Mouse (Mus musculus) liver, embryonic 15.5 days (tissue): ENCODE results near the gene Hdac10. TPM values are rescaled to one million over a fixed set of nuclear protein-coding genes. Genes with fewer than 3 reads are reported as not detected.

Source experiments
- ATAC-seq: fragments of 200-750 bp; cut with Nextera tagmentation; 2 replicates; pipeline ENCODE4 v1.8.0; 2017; ENCODE audit warnings: moderate number of reproducible peaks, mild to moderate bottlenecking, moderate library complexity; ENCODE audit not compliant: insufficient read depth
- H3K27ac ChIP-seq: fragments of 300-500 bp; sonication (generic); replicated peaks from 2 replicates; pipeline ENCODE4 v1.5.1; 2015; ENCODE audit warnings: mild to moderate bottlenecking, inconsistent platforms
- H3K27me3 ChIP-seq: fragments of 300-500 bp; sonication (generic); 2 replicates; pipeline ENCODE4 v1.6.1; 2015; ENCODE audit warnings: mild to moderate bottlenecking, inconsistent platforms
- H3K36me3 ChIP-seq: fragments of 300-500 bp; sonication (generic); replicated peaks from 2 replicates; pipeline ENCODE4 v1.6.1; 2015; ENCODE audit warnings: moderate library complexity, mild to moderate bottlenecking, inconsistent platforms
- H3K4me1 ChIP-seq: fragments of 300-500 bp; sonication (generic); replicated peaks from 2 replicates; pipeline ENCODE4 v1.6.1; 2015; ENCODE audit warnings: inconsistent platforms
- H3K4me2 ChIP-seq: fragments of 300-500 bp; sonication (generic); 2 replicates; pipeline ENCODE4 v1.6.1; 2015; ENCODE audit warnings: moderate library complexity, mild to moderate bottlenecking, inconsistent platforms
- H3K4me3 ChIP-seq: fragments of 300-500 bp; sonication (generic); replicated peaks from 2 replicates; pipeline ENCODE4 v1.5.1; 2015; ENCODE audit warnings: mild to moderate bottlenecking, inconsistent platforms
- H3K9ac ChIP-seq: fragments of 300-500 bp; sonication (generic); 2 replicates; pipeline ENCODE4 v1.6.1; 2015; ENCODE audit warnings: moderate library complexity, mild to moderate bottlenecking, inconsistent platforms
- H3K9me3 ChIP-seq: fragments of 300-500 bp; sonication (generic); replicated peaks from 2 replicates; pipeline ENCODE4 v1.6.1; 2016; ENCODE audit warnings: inconsistent platforms
- whole genome bisulfite sequencing: fragments of 180-500 bp; shearing (Covaris S2); methylation state at CpG from one replicate; pipeline ENCODE4 v1.1.7; 2015; ENCODE audit warnings: mixed read lengths; ENCODE audit not compliant: insufficient replicate concordance; 5-methylcytosine and 5-hydroxymethylcytosine counted together
- polyA plus RNA-seq: library from polyadenylated mRNA; unstranded; fragments of >200 nt; fragmentation: Nextera tagmentation; extraction: Ambion mirVana; gene quantifications from 2 replicates; pipeline ENCODE4 v1.2.1, GENCODE M21; 2015

The Hdac10 gene
- polyA plus RNA-seq, 1 experiment from 2014 or later, result 8.6 TPM

DNA sequence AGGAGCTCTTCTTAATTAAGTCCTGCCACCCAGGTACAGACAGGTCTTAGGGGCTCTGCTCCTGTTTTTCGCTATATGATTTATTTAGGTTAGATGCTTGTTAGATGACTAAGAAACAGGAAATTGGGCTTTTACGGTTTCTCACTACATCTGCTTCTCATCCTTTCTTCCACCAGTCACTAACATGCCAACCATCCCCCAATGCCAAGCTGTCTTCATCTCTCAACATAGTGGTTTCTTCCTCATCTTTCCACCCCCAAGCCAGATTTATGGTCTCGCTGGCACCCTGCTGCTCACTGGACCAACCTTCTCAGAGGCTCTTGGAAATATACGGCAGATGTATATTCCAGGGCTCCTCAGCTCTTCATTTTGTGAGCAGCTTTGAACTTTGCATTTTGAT is 37.8 kb downstream of the Hdac10 start:
- WGBS, result 86% methylated on average over 4 of the region's 4 CpGs
- H3K36me3 ChIP-seq, result peaks cover 42% of the 10 kb centered on the region
- H3K9me3 ChIP-seq, result no peaks in the 10 kb centered on the region
- H3K27me3 ChIP-seq, result no peaks in the 10 kb centered on the region
- H3K27ac ChIP-seq, result no peak overlapping the region
- ATAC-seq, result no peak
- H3K9ac ChIP-seq, result no peak overlapping the region
- H3K4me2 ChIP-seq, result peak overlapping the region; percentile 93
- peaks cover 26% of the 10 kb centered on the region for H3K4me1 ChIP-seq
- H3K4me3 ChIP-seq, result peak overlapping the region; percentile 81; the same call in 1 of the 2 replicates

DNA sequence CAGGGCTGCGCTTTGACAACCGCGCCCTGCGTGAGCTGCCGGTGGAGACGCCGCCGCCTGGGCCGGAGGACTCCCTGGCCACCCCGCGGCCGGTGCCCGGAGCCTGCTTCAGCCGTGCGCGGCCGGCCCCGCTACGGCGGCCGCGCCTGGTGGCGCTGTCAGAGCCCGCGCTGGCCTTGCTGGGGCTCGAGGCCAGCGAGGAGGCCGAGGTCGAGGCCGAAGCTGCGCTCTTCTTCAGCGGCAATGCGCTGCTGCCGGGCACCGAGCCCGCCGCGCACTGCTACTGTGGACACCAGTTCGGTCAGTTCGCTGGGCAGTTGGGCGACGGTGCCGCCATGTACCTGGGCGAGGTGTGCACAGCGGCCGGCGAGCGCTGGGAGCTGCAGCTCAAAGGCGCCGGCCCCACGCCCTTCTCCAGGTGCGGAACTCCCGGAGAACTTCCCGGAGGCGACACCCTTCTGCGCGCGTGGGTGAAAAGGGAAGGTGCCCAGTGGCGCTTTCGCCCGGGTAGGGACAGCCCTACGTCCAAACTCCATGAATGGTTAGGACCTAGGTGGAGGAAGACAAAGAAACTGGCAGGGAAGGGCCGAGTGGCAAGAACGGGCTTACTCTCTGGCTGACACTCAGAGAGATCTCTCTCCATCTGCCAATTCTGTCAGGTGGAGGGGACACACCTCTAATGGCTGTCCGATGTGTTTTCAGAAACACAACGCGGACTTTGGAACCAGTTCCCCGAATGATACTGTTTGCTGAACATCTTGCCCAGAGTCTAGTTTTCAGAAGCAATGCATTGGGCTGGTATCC is 39.0 kb downstream of the Hdac10 start:
- H3K9ac ChIP-seq, result peak overlapping the region; percentile 88
- H3K4me3 ChIP-seq, result peak overlapping the region; percentile 81
- H3K27ac ChIP-seq, result peak overlapping the region; percentile 80
- no peaks in the 10 kb centered on the region for H3K27me3 ChIP-seq
- peaks cover 26% of the 10 kb centered on the region for H3K4me1 ChIP-seq
- peak overlapping the region; percentile 93 for H3K4me2 ChIP-seq
- H3K36me3 ChIP-seq, result peaks cover 40% of the 10 kb centered on the region
- ATAC-seq, result peak; percentile 67
- 1% methylated on average over 68 of the region's 68 CpGs for WGBS
- H3K9me3 ChIP-seq, result no peaks in the 10 kb centered on the region

DNA sequence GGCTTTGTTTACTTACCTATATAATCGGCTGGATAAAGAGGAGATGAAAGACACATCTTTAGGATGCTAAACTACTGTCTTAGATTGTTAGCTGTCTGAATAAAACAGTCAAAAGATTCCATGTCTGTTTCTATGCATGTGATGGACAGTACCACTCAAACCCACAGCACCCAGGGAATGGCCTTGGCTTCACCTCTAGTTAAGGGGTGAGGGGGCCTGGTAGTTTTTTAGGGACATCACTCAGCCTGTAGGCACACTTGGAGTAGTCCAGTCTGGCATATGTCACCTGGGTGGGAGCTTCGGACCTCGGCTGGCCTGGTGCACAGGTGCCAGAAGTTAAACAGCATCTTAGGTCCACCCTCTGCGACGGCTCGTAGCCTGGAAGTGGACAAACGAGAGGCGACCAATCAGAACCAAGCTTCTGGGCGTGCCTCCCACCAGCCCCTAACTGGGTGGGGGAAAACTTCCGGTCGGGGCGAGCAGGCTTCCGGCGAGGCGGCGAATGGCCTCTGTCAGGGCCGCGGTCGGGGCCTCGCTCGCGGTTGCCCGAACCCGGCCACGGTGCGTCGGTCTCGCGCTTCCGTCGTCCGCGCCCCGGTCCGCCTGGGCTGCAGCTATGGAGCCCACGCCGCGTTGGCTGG is 39.8 kb downstream of the Hdac10 start, which contains the start of gene Selenoo:
TSS of gene Selenoo (plus strand) at position 478 of the 641 bp plus-strand sequence.
- WGBS, result 1% methylated on average over 38 of the region's 38 CpGs
- Histone ChIP-seq H3K36me3 (peaks cover 33% of the 10 kb centered on the region), H3K4me3 (peak within 1 kb of the TSS; percentile 81), H3K27ac (peak within 1 kb of the TSS; percentile 80), H3K4me1 (peaks cover 29% of the 10 kb centered on the region), H3K27me3 (no peaks in the 10 kb centered on the region), H3K9ac (peak within 1 kb of the TSS; percentile 88), H3K9me3 (no peaks in the 10 kb centered on the region), H3K4me2 (peak within 1 kb of the TSS; percentile 93)
- peak; percentile 87 for ATAC-seq

DNA sequence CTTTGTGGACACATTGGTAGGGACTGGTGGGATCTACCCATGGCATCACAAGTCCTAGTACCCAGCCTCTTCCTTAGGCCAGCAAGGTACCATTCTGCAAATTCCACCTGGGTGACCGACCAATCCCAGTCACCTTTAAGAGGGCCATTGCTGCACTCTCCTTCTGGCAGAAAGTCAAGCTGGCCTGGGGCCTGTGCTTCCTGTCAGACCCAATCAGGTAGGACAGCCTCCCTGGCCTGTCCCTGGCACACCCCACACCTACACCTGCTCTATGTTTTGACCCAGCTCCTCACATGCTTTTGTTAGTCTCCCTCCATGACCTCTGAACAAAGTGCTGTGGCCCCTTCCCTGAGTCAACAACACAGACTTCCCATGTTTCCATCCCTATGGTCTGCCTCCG is 43.7 kb downstream of the Hdac10 start:
- Histone ChIP-seq H3K27ac (no peak overlapping the region), H3K9ac (no peak overlapping the region), H3K4me1 (peaks cover 19% of the 10 kb centered on the region), H3K36me3 (peaks cover 41% of the 10 kb centered on the region), H3K4me2 (no peak overlapping the region), H3K27me3 (no peaks in the 10 kb centered on the region), H3K4me3 (no peak overlapping the region), H3K9me3 (no peaks in the 10 kb centered on the region)
- no peak for ATAC-seq
- WGBS, result 62% methylated on average over 2 of the region's 2 CpGs

DNA sequence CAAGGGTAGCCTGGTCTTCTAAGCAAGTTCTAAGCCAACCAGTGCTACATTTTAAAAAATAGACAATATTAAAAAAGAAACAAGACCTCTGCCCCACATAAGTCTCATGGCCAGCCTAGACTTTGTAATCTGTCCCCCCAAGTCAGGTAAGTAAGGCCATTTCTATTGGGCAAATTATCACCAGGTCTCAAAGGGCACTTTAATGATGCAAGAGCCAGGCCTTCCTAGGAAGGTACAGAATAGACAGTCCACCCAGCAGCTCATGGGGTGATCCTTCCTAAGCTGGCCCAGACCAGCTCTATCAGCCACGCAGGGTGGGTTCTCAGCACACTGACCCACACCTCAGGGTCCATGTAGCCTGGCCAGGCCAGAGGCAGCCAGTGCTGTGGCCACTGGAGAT is 44.6 kb downstream of the Hdac10 start:
- Histone ChIP-seq H3K4me3 (no peak overlapping the region), H3K9ac (no peak overlapping the region), H3K9me3 (no peaks in the 10 kb centered on the region), H3K27ac (peak overlapping the region; percentile 51; the same call in 1 of the 2 replicates), H3K4me2 (no peak overlapping the region), H3K4me1 (peaks cover 14% of the 10 kb centered on the region), H3K36me3 (peaks cover 43% of the 10 kb centered on the region), H3K27me3 (no peaks in the 10 kb centered on the region)
- ATAC-seq, result 0 out of 2 replicates have a peak, but pooled peaks have one; percentile 19
- WGBS, result 83% methylated on average over 1 of the region's 1 CpGs

DNA sequence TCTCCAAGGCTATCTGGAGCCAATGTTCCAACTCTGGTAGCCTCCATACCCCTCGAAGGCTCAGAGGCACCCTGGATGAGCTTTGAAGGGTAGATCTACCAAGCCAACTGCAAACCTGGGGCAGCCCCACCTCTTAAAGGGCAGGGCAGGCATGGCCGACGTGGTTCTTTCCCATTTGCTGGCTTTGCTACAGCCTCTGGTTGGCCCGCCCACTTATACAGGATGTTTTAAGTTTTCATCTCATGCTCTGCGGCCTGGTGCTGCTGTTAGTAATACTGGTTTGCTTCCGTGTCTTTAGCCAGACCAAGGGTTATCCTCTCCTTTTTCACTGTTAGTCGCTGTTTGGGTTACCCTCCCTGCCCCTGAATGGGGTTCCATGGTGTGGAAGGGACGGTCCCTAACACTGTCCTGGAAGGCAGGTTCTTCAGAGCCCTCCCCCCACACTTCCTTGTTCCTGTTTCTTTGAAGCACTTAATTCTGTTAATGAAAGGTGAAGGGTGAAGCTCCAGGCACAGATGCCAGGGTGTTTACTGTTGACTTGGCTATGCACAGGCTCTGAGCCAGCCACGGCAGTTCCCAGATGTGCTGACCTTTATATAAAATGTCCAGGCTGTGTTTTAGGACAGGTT is 50.2 kb downstream of the Hdac10 start:
- H3K4me1 ChIP-seq, result peaks cover 42% of the 10 kb centered on the region
- WGBS, result 31% methylated on average over 9 of the region's 9 CpGs
- H3K36me3 ChIP-seq, result peaks cover 22% of the 10 kb centered on the region
- no peak overlapping the region; the same call in none of the 2 replicates for H3K27ac ChIP-seq
- H3K4me2 ChIP-seq, result peak overlapping the region; percentile 85
- ATAC-seq, result no peak
- peak overlapping the region; percentile 17; the same call in 1 of the 2 replicates for H3K9ac ChIP-seq
- H3K27me3 ChIP-seq, result no peaks in the 10 kb centered on the region; the same call in 1 of the 2 replicates
- no peaks in the 10 kb centered on the region for H3K9me3 ChIP-seq
- H3K4me3 ChIP-seq, result peak overlapping the region; percentile 33

DNA sequence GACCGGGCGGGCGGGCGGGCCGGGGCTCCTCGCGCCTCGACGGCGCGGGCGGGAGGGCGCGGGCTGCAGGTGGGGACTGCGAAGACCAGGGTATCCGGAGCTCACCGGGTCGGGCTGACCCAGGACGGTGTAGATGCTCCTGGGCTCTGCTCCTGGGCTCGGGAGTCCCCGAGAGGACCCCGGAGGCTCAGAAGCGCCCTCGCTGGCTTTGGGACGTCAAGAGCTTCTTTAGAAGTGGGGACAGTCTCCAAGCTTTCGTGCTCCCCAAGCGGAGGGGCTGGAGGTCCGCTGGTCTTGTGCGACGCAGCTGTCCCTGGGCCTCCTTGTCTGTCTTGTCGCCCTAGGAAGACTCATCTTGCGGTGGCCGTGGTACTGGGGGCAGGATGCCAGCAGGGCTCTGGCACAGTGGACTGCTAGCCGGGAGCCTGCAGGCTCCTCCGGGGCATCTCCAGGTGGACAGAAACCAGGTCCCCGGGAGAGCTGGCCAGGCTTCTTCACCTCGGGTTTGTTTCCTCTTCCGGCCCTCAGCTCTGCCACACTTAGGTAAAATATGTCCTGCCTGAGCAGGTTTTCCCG is 52.3 kb downstream of the Hdac10 start:
- Histone ChIP-seq H3K27me3 (peaks cover 18% of the 10 kb centered on the region; the same call in 1 of the 2 replicates), H3K4me3 (peak overlapping the region; percentile 78), H3K27ac (peak overlapping the region; percentile 64), H3K4me2 (peak overlapping the region; percentile 85), H3K9me3 (no peaks in the 10 kb centered on the region), H3K36me3 (peaks cover 7% of the 10 kb centered on the region; the same call in 1 of the 2 replicates), H3K9ac (peak overlapping the region; percentile 72), H3K4me1 (peaks cover 42% of the 10 kb centered on the region)
- under 1% methylated on average over 33 of the region's 39 CpGs for WGBS
- ATAC-seq, result peak; percentile 34; the same call in 1 of the 2 replicates

DNA sequence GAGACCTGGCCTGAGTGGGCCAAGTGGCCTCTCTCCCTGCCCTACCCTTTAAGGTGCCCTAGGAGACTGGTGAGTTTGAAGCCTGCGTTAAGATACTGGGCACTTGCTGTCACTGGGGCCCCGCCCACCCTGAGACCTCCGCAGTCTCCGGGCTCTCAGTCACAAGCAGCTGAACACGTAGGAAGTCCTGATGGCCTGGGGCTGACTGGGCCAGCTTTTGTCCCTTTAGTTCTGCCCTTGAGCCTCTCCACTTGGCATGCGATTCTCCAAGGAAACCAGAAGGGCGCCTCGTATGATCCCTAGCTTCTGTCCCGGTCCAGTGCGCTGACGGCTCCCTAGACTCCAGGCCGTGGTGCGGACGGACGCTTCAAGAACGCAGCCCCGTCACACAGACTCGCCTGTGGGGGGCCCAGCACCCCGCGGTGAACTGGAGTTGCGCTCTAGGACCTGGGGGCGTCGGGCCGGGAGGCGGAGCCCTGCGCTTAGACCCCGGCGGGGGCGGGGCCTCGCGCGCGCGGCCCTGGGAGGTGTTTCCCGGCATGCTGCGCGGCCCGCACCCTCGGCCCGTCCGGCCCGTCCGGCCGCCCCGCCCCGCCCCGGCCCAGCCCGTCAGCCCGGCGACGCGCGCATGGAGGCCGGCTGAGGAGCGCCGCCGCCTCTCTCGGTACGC is 52.9 kb downstream of the Hdac10 start:
- Histone ChIP-seq H3K4me1 (peaks cover 42% of the 10 kb centered on the region), H3K9ac (peak overlapping the region; percentile 72), H3K36me3 (0 out of 2 replicates have a peak, but pooled peaks cover 6% of the 10 kb centered on the region), H3K27ac (peak overlapping the region; percentile 64), H3K4me3 (peak overlapping the region; percentile 78), H3K9me3 (no peaks in the 10 kb centered on the region), H3K4me2 (peak overlapping the region; percentile 85), H3K27me3 (peaks cover 23% of the 10 kb centered on the region)
- WGBS, result under 1% methylated on average over 54 of the region's 59 CpGs
- peak; percentile 87 for ATAC-seq

DNA sequence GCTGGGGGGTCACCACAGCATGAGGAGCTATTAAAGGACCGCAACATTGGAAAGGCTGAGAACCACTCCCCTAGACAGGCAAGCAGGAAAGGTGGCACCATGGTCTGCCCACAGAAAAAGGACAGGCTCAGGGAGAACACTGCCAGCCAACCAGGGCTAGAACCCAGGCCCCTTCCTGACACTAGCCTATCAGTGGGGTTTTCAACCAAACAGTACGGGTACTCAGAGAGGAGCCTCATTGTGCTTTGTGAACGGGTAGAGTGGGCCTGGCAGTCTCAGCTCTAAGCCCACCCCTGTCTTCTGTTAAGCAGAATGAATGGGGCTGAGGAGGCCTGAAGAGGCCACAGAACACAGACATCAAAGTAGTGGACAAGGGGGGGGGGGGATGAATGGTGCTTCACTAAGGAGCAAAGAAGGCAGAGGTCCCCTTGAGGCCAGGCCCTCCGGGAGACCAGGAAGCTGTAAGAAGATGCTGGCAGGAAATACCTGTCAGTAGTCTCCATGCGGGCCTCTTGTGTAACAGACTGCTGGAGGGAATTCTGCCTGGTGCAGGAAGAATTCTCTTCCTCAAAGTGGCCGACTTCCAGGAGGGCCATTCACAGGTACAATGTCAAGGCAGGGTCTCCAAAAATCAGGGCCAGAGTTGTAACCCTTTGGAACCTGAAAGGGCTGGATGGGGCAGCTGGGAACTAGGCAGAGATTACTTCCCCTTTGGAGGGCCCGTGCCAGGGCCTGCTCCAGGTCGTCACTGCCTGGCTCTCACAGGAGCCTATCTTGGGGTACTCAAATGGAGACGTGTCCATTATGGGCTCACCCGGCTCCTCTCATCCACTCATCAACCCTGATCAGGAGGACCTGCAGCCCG is 53.7 kb downstream of the Hdac10 start, which contains the start of gene Trabd:
TSS of gene Trabd (plus strand) at position 512 of the 865 bp plus-strand sequence.
- WGBS, result 35% methylated on average over 11 of the region's 11 CpGs
- ATAC-seq, result no peak
- H3K27ac ChIP-seq, result peak within 1 kb of the TSS; percentile 64
- H3K4me1 ChIP-seq, result peaks cover 42% of the 10 kb centered on the region
- no peaks in the 10 kb centered on the region for H3K9me3 ChIP-seq
- peak within 1 kb of the TSS; percentile 72 for H3K9ac ChIP-seq
- 0 out of 2 replicates have a peak, but pooled peaks cover 2% of the 10 kb centered on the region for H3K36me3 ChIP-seq
- peak within 1 kb of the TSS; percentile 85 for H3K4me2 ChIP-seq
- H3K4me3 ChIP-seq, result peak within 1 kb of the TSS; percentile 78
- H3K27me3 ChIP-seq, result peaks cover 31% of the 10 kb centered on the region
